Mouse (Mus musculus) cerebellum, adult 8-10 months (tissue): ENCODE results near the gene Avpi1.
A peak's percentile ranks its signal among the peaks of the same experiment; 100 is the strongest.
"Not testable (repeated sequence)": the region's sequence is repeated elsewhere in the genome, so short reads cannot be mapped to it uniquely, and the experiment has no call there.

ENCODE experiments used
- DNase-seq: peaks from one replicate; pipeline ENCODE4 v3.0.0; 2022

The Avpi1 gene

DNA sequence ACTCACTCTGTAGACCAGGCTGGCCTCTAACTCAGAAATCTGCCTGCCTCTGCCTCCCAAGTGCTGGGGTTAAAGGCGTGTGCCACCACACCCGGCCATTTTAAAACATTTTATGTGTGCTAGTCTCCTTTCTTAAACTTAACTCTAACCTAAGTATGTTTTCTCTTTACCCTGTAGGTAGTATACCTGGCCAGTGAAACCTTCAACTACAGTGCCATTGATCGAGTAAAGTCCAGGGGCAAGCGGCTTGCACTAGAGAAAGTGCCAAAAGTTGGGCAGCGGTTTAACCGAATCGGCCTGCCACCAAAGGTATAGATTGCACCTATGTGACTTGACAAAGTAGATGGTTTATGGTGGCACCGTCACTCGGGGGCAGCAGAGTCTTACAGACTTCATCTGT, 24.2 kb downstream of the Avpi1 start:
- no peak for DNase-seq

DNA sequence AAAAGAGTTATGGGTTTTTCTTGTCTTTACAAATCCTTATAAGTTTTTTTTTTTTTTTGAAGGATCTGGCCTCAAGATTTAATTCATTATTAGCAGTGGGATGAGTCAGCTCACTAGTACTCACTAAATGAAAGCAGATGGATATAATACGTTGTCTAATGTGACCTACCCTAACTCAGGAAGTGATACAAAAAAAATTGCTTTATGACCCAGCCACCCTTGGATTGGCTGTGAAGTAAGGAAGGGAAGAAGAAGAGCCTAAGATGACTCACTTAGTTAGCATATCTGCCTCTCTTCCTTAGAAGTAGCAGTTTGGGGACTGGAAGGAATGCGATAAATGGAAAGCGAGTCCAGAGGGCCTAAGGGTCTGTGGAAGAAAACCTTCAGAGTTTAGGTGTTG, 29.5 kb downstream of the Avpi1 start:
- no peak for DNase-seq

DNA sequence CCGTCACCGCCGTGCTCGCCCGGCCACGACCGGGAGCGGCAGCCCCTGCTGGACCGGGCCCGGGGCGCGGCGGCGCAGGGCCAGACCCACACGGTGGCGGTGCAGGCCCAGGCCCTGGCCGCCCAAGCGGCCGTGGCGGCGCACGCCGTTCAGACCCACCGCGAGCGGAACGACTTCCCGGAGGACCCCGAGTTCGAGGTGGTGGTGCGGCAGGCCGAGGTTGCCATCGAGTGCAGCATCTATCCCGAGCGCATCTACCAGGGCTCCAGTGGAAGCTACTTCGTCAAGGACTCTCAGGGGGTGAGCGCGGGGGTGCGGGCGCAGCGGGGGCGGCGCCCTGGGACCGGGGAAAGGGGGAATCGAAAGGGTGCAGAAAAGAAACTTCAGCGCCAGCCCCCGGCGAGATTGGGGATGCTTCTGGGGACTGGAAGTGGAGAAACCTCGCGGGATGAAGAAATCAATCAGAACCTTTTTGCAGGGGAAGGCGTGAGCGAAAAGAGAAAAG, 38.2 kb downstream of the Avpi1 start:
- no peak for DNase-seq

GRCm38 (mm10) chr19:42089748-42090595, 38.9 kb downstream of the Avpi1 start, which contains the start of gene Pi4k2a:
TSS of gene Pi4k2a (plus strand) at chr19:42090470.
- peak; percentile 97 for DNase-seq

GRCm38 (mm10) chr19:42089103-42089747, 39.6 kb downstream of the Avpi1 start:
- peak; percentile 46 for DNase-seq

DNA sequence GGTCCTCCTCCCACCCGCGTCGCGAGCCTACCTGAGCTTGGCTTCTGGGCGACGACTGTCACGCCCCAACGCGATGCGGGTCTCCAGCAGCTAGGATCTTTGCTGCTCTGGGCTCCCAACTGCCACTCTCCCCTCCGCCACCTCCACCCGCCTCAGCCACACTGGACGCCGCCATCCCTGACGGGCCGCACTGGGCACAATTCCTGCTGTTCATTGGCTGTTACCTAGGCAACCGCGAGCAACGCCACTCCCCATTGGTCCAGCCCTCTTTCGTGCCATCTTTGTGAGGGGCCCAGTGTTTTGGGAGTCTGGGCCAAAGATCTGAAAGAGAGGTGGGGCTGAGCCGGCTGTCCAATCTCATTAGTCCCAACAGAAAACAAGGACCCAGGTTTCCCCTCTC, 42.7 kb downstream of the Avpi1 start, which contains the start of gene Morn4:
Morn4 (minus strand) TSS at position 192 of the 400 bp plus-strand sequence.
- peak; percentile 90 for DNase-seq

GRCm38 (mm10) chr19:42085690-42086089, 43.2 kb downstream of the Avpi1 start:
- DNase-seq: no peak

GRCm38 (mm10) chr19:42081613-42082012, 47.2 kb downstream of the Avpi1 start:
- not testable (repeated sequence) for DNase-seq

- no peak for DNase-seq
Observed at GRCm38 (mm10) chr19:42080469-42080868, 48.4 kb downstream of the Avpi1 start.

DNA sequence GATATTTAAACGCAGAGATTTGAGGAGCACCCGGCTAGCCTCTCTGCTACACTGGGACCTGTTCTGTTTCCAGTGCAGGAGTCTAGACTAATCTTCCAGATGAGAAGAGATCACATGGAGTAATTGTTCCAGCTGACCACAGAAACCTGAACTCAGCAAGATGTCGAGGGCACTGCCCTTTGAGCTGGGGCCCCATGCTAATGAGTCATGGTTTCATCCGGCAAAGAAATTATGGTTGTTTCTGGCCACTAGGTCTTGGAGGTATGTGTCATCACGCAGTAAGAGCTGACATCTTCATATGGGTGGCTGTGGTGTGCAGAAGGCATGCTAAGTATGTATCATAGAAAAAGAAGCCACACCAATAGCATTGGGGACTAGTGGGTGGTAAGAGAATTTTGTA, 48.9 kb downstream of the Avpi1 start:
- DNase-seq: no peak

- DNase-seq: no peak
Observed at GRCm38 (mm10) chr19:42079006-42079405, 49.9 kb downstream of the Avpi1 start.

GRCm38 (mm10) chr19:42078566-42078965, 50.3 kb downstream of the Avpi1 start:
- DNase-seq: no peak

DNA sequence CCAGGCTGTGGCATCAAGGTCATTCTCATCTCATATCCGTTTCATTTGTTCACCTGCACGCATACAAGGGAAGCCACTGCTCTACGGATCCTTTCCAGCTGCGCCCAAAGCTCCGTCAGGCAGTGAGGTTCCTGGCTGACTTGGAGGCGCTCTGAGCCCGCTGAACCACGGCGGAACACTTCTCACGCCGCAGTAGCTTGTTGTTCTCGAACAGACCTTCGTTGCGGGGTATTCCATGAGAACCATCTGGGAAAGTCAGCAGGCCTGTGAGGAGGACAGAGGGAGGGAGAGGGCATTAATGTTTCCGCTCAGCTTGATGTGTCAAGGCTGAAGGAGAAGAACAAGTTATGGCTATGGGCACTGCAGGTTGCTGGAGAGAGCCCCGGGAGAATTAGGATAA, 52.9 kb downstream of the Avpi1 start:
- DNase-seq: no peak

DNA sequence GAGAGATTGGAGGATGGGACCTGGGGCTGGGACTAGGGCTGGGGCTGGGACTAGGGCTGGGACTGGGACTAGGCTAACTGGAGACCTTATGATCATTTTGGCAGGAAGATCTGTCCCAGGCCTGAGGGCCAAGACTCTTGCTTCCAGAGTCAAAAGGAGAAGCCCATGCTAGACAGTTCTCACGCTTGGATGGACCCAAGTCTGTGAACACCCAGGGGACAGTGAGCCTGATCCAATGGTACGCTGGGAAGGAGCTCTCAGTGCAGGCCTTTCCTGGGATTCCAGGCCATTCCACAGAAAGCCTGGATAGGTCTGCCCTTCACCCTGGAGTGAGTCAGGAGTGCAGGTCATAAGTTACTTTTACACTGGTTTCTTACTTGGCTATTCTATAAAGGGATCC, 53.8 kb downstream of the Avpi1 start:
- no peak for DNase-seq
